Mouse (Mus musculus) forebrain, embryonic 13.5 days (tissue): Measurements from ENCODE around the gene Lyrm1. TPM values are rescaled to one million over a fixed set of nuclear protein-coding genes. Genes with fewer than 3 reads are reported as not detected.

Experiments used
- ATAC-seq: fragments of 200-750 bp; cut with Nextera tagmentation; 2 replicates; pipeline ENCODE4 v1.8.0; 2017
- H3K27ac ChIP-seq: fragments of 300-500 bp; sonication (generic); 2 replicates; pipeline ENCODE4 v1.5.1; 2015; ENCODE audit warnings: inconsistent platforms, mild to moderate bottlenecking, moderate library complexity
- H3K27me3 ChIP-seq: fragments of 300-500 bp; sonication (generic); 2 replicates; pipeline ENCODE4 v1.6.1; 2015; ENCODE audit warnings: mild to moderate bottlenecking, inconsistent platforms
- H3K36me3 ChIP-seq: fragments of 300-500 bp; sonication (generic); 2 replicates; pipeline ENCODE4 v1.6.1; 2015; ENCODE audit warnings: mild to moderate bottlenecking, inconsistent platforms; ENCODE audit not compliant: poor library complexity, severe bottlenecking
- H3K4me1 ChIP-seq: fragments of 300-500 bp; sonication (generic); 2 replicates; pipeline ENCODE4 v1.6.1; 2015; ENCODE audit warnings: inconsistent platforms
- H3K4me2 ChIP-seq: fragments of 300-500 bp; sonication (generic); 2 replicates; pipeline ENCODE4 v1.6.1; 2015; ENCODE audit warnings: inconsistent platforms, mild to moderate bottlenecking, moderate library complexity
- H3K4me3 ChIP-seq: fragments of 300-500 bp; sonication (generic); 2 replicates; pipeline ENCODE4 v1.5.1; 2015; ENCODE audit warnings: mild to moderate bottlenecking, inconsistent platforms
- H3K9ac ChIP-seq: fragments of 300-500 bp; sonication (generic); 2 replicates; pipeline ENCODE4 v1.6.1; 2015; ENCODE audit warnings: mild to moderate bottlenecking, inconsistent platforms
- H3K9me3 ChIP-seq: fragments of 300-500 bp; sonication (generic); replicated peaks from 2 replicates; pipeline ENCODE4 v1.6.1; 2016; ENCODE audit warnings: inconsistent platforms
- WGBS: fragments of 180-500 bp; shearing (Covaris S2); methylation state at CpG from one replicate; pipeline ENCODE4 v1.1.7; 2015; 5-methylcytosine and 5-hydroxymethylcytosine counted together
- polyA plus RNA-seq: library from polyadenylated mRNA; unstranded; fragments of >200 nt; fragmentation: Nextera tagmentation; extraction: Ambion mirVana; gene quantifications from 2 replicates; pipeline ENCODE4 v1.2.1, GENCODE M21; 2015

Lyrm1 gene
- polyA plus RNA-seq, 1 experiment from 2014 or later: 13.9 TPM

GRCm38 (mm10) chr7:119937036-119937435 is 41.4 kb downstream of the Lyrm1 start:
- Histone ChIP-seq H3K4me2 (no peak overlapping the region), H3K9ac (no peak overlapping the region), H3K36me3 (no peaks in the 10 kb centered on the region), H3K9me3 (no peaks in the 10 kb centered on the region), H3K27ac (no peak overlapping the region), H3K27me3 (no peaks in the 10 kb centered on the region), H3K4me1 (no peaks in the 10 kb centered on the region), H3K4me3 (no peak overlapping the region)
- WGBS: 81% methylated on average over 5 of the region's 5 CpGs
- no peak for ATAC-seq

DNA sequence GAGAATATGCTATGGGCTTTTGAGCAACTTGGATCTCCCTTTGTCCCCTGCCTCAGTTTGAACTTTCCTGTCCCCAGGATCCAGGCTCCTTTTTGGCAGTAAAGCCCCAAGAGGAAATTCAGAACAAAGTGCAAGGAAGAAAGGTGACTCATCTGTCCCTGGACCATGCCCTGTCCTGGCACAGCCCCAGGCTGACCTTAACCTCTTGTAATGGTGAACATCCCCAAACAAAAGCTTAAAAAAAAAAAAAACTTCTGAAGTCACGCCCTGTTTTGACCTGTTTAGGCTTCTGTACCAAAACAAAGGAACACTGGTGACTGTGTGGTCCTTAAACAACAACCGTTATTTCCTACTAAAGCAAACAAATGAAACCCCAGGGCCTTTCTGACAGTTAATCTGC is 45.9 kb downstream of the Lyrm1 start:
- Histone ChIP-seq H3K4me1 (no peaks in the 10 kb centered on the region), H3K27me3 (no peaks in the 10 kb centered on the region), H3K27ac (no peak overlapping the region), H3K4me3 (no peak overlapping the region), H3K4me2 (no peak overlapping the region), H3K9ac (no peak overlapping the region), H3K9me3 (no peaks in the 10 kb centered on the region), H3K36me3 (no peaks in the 10 kb centered on the region)
- 60% methylated on average over 2 of the region's 2 CpGs for WGBS
- no peak for ATAC-seq

- H3K27me3 ChIP-seq: no peaks in the 10 kb centered on the region
Observed at GRCm38 (mm10) chr7:119954047-119954446, 58.4 kb downstream of the Lyrm1 start.

GRCm38 (mm10) chr7:119957421-119957820 is 61.8 kb downstream of the Lyrm1 start:
- no peak overlapping the region for H3K9ac ChIP-seq
- H3K36me3 ChIP-seq: no peaks in the 10 kb centered on the region
- no peak overlapping the region for H3K4me3 ChIP-seq
- H3K9me3 ChIP-seq: no peaks in the 10 kb centered on the region
- no peak overlapping the region for H3K27ac ChIP-seq
- no peak overlapping the region for H3K4me2 ChIP-seq
- no peaks in the 10 kb centered on the region for H3K27me3 ChIP-seq
- no peaks in the 10 kb centered on the region for H3K4me1 ChIP-seq
- no peak for ATAC-seq

More at GRCm38 (mm10) chr7:119954047-119954446, 58.4 kb downstream of the Lyrm1 start:
- ATAC-seq: no peak
- no peak overlapping the region for H3K27ac ChIP-seq
- no peaks in the 10 kb centered on the region for H3K36me3 ChIP-seq
- H3K9ac ChIP-seq: no peak overlapping the region
- WGBS: 82% methylated on average over 1 of the region's 1 CpGs
- no peaks in the 10 kb centered on the region for H3K4me1 ChIP-seq
- H3K4me2 ChIP-seq: no peak overlapping the region
- H3K4me3 ChIP-seq: no peak overlapping the region
- no peaks in the 10 kb centered on the region for H3K9me3 ChIP-seq

- H3K9me3 ChIP-seq: no peaks in the 10 kb centered on the region
- no peak overlapping the region for H3K27ac ChIP-seq
- H3K27me3 ChIP-seq: no peaks in the 10 kb centered on the region
- H3K36me3 ChIP-seq: no peaks in the 10 kb centered on the region
- no peaks in the 10 kb centered on the region for H3K4me1 ChIP-seq
- H3K4me3 ChIP-seq: no peak overlapping the region
- WGBS: 64% methylated on average over 4 of the region's 4 CpGs
- no peak overlapping the region for H3K9ac ChIP-seq
- no peak for ATAC-seq
- H3K4me2 ChIP-seq: no peak overlapping the region
Observed at GRCm38 (mm10) chr7:119959091-119959490, 63.4 kb downstream of the Lyrm1 start.

GRCm38 (mm10) chr7:119959491-119959890 is 63.8 kb downstream of the Lyrm1 start:
- Histone ChIP-seq H3K27me3 (no peaks in the 10 kb centered on the region), H3K4me1 (no peaks in the 10 kb centered on the region), H3K36me3 (no peaks in the 10 kb centered on the region), H3K4me3 (no peak overlapping the region), H3K9ac (no peak overlapping the region), H3K4me2 (no peak overlapping the region), H3K27ac (no peak overlapping the region), H3K9me3 (no peaks in the 10 kb centered on the region)
- ATAC-seq: no peak
- WGBS: 92% methylated on average over 4 of the region's 4 CpGs

DNA sequence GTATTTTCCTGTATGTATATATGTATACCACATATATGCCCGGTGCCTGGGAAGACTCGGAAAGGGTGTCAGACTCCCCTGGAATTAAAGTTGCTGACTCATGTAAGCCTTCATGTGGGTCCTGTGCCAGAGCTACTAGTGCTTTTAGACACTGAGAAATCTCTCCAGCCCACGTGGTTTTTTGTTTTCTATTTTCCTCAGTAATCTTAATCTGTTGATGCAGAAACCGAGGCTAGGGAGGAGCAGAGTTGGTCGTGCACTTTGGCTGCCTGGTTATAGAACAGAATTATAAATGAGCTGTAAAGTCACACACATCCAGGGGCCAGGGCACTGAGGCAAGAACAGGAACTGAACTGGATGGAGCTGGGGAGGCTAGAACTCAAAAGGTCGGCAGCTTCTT is 64.3 kb downstream of the Lyrm1 start:
- Histone ChIP-seq H3K9me3 (no peaks in the 10 kb centered on the region), H3K36me3 (no peaks in the 10 kb centered on the region), H3K27ac (no peak overlapping the region), H3K4me3 (no peak overlapping the region), H3K4me1 (no peaks in the 10 kb centered on the region), H3K4me2 (no peak overlapping the region), H3K9ac (no peak overlapping the region), H3K27me3 (no peaks in the 10 kb centered on the region)
- 78% methylated on average over 6 of the region's 6 CpGs for WGBS
- ATAC-seq: no peak

DNA sequence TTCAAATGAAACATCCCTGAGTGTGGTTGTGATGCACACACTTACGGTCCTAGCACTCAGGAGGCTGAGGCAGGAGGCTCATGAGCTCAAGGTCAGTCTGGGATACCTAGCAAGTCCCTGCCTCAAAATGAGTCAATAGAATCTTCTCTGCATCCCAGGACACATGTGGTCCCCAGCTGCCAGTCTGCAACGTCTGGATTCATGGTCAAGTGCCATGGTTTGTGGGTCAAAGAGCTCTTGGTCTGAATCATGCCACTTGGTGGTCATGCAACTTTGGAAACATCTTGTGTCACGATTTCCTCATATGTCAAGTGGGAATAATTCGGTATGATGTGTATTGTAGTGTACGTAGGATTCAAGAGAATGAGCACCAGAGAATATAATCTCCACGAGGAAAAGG is 64.9 kb downstream of the Lyrm1 start:
- Histone ChIP-seq H3K4me2 (no peak overlapping the region), H3K4me1 (no peaks in the 10 kb centered on the region), H3K27ac (no peak overlapping the region), H3K9ac (no peak overlapping the region), H3K4me3 (no peak overlapping the region), H3K36me3 (no peaks in the 10 kb centered on the region), H3K9me3 (no peaks in the 10 kb centered on the region), H3K27me3 (no peaks in the 10 kb centered on the region)
- no peak for ATAC-seq
- 88% methylated on average over 6 of the region's 6 CpGs for WGBS

- Histone ChIP-seq H3K4me1 (no peaks in the 10 kb centered on the region), H3K9me3 (no peaks in the 10 kb centered on the region), H3K9ac (no peak overlapping the region), H3K36me3 (no peaks in the 10 kb centered on the region), H3K4me3 (no peak overlapping the region), H3K27me3 (no peaks in the 10 kb centered on the region), H3K4me2 (no peak overlapping the region), H3K27ac (no peak overlapping the region)
- no peak for ATAC-seq
- WGBS: 87% methylated on average over 2 of the region's 2 CpGs
Observed at GRCm38 (mm10) chr7:119961107-119961506, 65.4 kb downstream of the Lyrm1 start.

DNA sequence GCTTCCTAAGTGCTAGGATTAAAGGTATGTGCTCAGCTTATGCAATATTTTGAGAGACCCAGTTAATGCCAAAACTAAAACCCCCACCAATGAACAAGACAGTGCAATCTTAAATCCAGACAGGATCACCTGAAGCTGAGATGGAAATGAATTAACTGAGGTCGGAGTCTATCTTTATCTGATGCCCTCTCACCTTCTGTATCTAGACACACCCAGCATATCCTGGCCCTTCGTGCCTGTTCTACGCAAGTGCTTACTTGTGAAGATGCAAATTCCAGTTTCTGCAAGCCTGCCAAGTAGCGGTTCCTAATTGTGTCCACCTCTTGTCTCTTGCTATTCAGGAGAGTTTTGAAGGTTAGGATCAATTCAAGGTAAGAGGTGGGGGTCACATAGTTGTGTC is 69.5 kb downstream of the Lyrm1 start:
- Histone ChIP-seq H3K4me3 (no peak overlapping the region), H3K9ac (no peak overlapping the region), H3K36me3 (no peaks in the 10 kb centered on the region), H3K27ac (no peak overlapping the region), H3K27me3 (no peaks in the 10 kb centered on the region), H3K4me1 (no peaks in the 10 kb centered on the region), H3K4me2 (no peak overlapping the region), H3K9me3 (no peaks in the 10 kb centered on the region)
- ATAC-seq: no peak
- 86% methylated on average over 4 of the region's 4 CpGs for WGBS

DNA sequence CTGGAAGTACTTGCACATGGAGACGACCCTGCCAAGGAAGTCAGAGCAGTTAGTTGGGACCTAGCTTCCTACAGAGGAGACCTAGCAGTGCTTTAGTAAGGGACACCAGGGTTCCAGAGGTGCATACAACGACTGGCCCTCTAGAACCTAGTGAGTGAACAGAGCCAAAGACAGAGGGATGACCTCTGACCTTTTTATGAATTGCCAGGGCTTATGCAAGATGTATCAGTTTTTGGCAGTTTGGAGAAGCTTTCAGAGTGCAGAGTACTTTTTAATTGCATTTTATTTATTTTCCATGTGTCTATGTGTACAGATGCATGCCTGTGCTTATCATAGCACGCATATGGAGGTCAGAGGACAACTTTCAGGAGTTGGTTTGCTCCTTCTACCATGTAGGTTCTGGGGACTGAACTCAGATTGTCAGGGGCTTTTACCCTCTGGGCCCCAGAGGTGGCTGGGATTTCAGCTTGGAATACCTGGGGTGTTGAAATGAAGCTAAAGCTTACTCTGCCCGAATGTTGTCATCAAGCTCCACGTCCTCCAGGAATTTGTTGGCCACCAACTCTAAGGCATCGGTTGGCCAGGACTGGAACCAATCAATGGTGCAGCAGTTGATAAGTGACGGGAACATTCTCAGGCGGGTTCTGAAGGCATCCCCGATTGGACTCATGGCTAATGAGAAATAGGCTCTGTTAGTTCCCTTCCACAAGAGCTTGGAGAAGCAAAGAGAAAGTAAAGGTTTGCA is 70.2 kb downstream of the Lyrm1 start:
- ATAC-seq: no peak
- H3K4me2 ChIP-seq: no peak overlapping the region
- WGBS: 87% methylated on average over 9 of the region's 9 CpGs
- no peak overlapping the region for H3K9ac ChIP-seq
- H3K9me3 ChIP-seq: no peaks in the 10 kb centered on the region
- H3K4me1 ChIP-seq: no peaks in the 10 kb centered on the region
- no peak overlapping the region for H3K27ac ChIP-seq
- no peak overlapping the region for H3K4me3 ChIP-seq
- H3K36me3 ChIP-seq: no peaks in the 10 kb centered on the region
- H3K27me3 ChIP-seq: no peaks in the 10 kb centered on the region

DNA sequence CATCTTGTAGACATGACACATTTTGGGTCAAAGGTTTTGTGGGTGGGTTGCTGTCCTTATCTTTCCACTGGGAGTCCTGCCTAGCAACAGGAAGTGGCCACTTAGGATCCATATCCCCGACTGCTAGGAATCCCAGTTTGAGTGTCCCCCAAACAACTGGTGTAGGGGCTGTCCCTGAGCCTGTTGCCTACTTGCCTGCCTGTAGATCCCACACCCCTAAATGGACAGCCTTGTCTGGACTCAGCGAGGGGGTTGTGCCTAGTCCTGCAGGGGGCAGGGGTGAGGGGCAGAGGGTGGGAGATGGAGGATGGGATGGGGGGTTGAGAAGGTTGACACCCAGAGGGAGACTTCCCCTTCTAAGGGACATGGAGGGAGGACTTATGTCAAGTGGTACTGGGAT is 73.7 kb downstream of the Lyrm1 start:
- Histone ChIP-seq H3K27ac (no peak overlapping the region), H3K4me3 (no peak overlapping the region), H3K4me2 (no peak overlapping the region), H3K36me3 (no peaks in the 10 kb centered on the region), H3K9ac (no peak overlapping the region), H3K9me3 (no peaks in the 10 kb centered on the region), H3K27me3 (no peaks in the 10 kb centered on the region), H3K4me1 (no peaks in the 10 kb centered on the region)
- ATAC-seq: no peak
- WGBS: 88% methylated on average over 2 of the region's 2 CpGs

- no peaks in the 10 kb centered on the region for H3K36me3 ChIP-seq
- 84% methylated on average over 5 of the region's 5 CpGs for WGBS
- ATAC-seq: no peak
Observed at GRCm38 (mm10) chr7:119974214-119974613, 78.6 kb downstream of the Lyrm1 start.

More at GRCm38 (mm10) chr7:119974214-119974613, 78.6 kb downstream of the Lyrm1 start:
- H3K9me3 ChIP-seq: no peaks in the 10 kb centered on the region
- H3K27ac ChIP-seq: no peak overlapping the region
- H3K4me1 ChIP-seq: no peaks in the 10 kb centered on the region
- no peaks in the 10 kb centered on the region for H3K27me3 ChIP-seq
- H3K9ac ChIP-seq: no peak overlapping the region
- H3K4me3 ChIP-seq: no peak overlapping the region
- H3K4me2 ChIP-seq: no peak overlapping the region
